Mouse (Mus musculus) urinary bladder, adult 18-20 months (tissue): ENCODE results near the gene Glul.

Experiments
- DNase-seq, 2 experiments: peaks; one replicate each; pipeline ENCODE4 v3.0.0; 2022; ENCODE audit warnings: low spot score in 2 of 2, mixed read lengths in 2 of 2

The Glul gene

GRCm38 (mm10) chr1:153909213-153909962 is 9.6 kb downstream of the Glul start:
- no peak for DNase-seq

GRCm38 (mm10) chr1:153909963-153910291 is 10.2 kb downstream of the Glul start:
- DNase-seq, result no peak

GRCm38 (mm10) chr1:153910423-153910822 is 10.7 kb downstream of the Glul start:
- no peak for DNase-seq

- no peak for DNase-seq
Observed at GRCm38 (mm10) chr1:153911276-153911795, 11.6 kb downstream of the Glul start.

- no peak for DNase-seq
Observed at GRCm38 (mm10) chr1:153913869-153914268, 14.1 kb downstream of the Glul start.

GRCm38 (mm10) chr1:153918521-153919206 is 18.9 kb downstream of the Glul start:
- no peak for DNase-seq

- no peak for DNase-seq
Observed at GRCm38 (mm10) chr1:153921642-153922041, 21.9 kb downstream of the Glul start.

GRCm38 (mm10) chr1:153922571-153923021 is 22.9 kb downstream of the Glul start:
- DNase-seq, result no peak

- DNase-seq, result no peak
Observed at GRCm38 (mm10) chr1:153924395-153925385, 24.9 kb downstream of the Glul start.

- DNase-seq, result no peak
Observed at GRCm38 (mm10) chr1:153930431-153930830, 30.7 kb downstream of the Glul start.

- DNase-seq, result no peak
Observed at GRCm38 (mm10) chr1:153933772-153934171, 34.0 kb downstream of the Glul start.

GRCm38 (mm10) chr1:153935844-153936380 is 36.2 kb downstream of the Glul start:
- no peak for DNase-seq

GRCm38 (mm10) chr1:153937025-153937424 is 37.3 kb downstream of the Glul start:
- DNase-seq, result no peak

- no peak for DNase-seq
Observed at GRCm38 (mm10) chr1:153940986-153941385, 41.2 kb downstream of the Glul start.

GRCm38 (mm10) chr1:153945181-153945580 is 45.4 kb downstream of the Glul start:
- no peak for DNase-seq

GRCm38 (mm10) chr1:153946971-153947370 is 47.2 kb downstream of the Glul start:
- no peak for DNase-seq

- no peak for DNase-seq
Observed at GRCm38 (mm10) chr1:153947837-153948236, 48.1 kb downstream of the Glul start.

GRCm38 (mm10) chr1:153953232-153953631 is 53.5 kb downstream of the Glul start:
- DNase-seq, result no peak

- no peak for DNase-seq
Observed at GRCm38 (mm10) chr1:153953797-153954196, 54.1 kb downstream of the Glul start.

GRCm38 (mm10) chr1:153957850-153958249 is 58.1 kb downstream of the Glul start:
- DNase-seq, result no peak
